Mouse (Mus musculus) liver, embryonic 13.5 days (tissue): Measurements from ENCODE around the gene 4930426L09Rik. TPM values are rescaled to one million over a fixed set of nuclear protein-coding genes. Genes with fewer than 3 reads are reported as not detected.

Experiments
- ATAC-seq: fragments of 200-750 bp; cut with Nextera tagmentation; 2 replicates; pipeline ENCODE4 v1.8.0; 2017; ENCODE audit warnings: low read depth, mild to moderate bottlenecking, moderate number of reproducible peaks, moderate library complexity
- DNase-seq: peaks from one replicate; pipeline ENCODE4 v3.0.0; 2022
- H3K27ac ChIP-seq: fragments of 300-500 bp; sonication (generic); 2 replicates; pipeline ENCODE4 v1.5.1; 2015; ENCODE audit warnings: moderate library complexity, mild to moderate bottlenecking, inconsistent platforms
- H3K27me3 ChIP-seq: fragments of 300-500 bp; sonication (generic); 2 replicates; pipeline ENCODE4 v1.6.1; 2015; ENCODE audit warnings: mild to moderate bottlenecking, inconsistent platforms
- H3K36me3 ChIP-seq: fragments of 300-500 bp; sonication (generic); 2 replicates; pipeline ENCODE4 v1.6.1; 2015; ENCODE audit warnings: mild to moderate bottlenecking, inconsistent platforms
- H3K4me1 ChIP-seq: fragments of 300-500 bp; sonication (generic); replicated peaks from 2 replicates; pipeline ENCODE4 v1.6.1; 2015; ENCODE audit warnings: inconsistent platforms
- H3K4me2 ChIP-seq: fragments of 300-500 bp; sonication (generic); 2 replicates; pipeline ENCODE4 v1.6.1; 2015; ENCODE audit warnings: inconsistent platforms, mild to moderate bottlenecking, moderate library complexity
- H3K4me3 ChIP-seq: fragments of 300-500 bp; sonication (generic); replicated peaks from 2 replicates; pipeline ENCODE4 v1.5.1; 2015; ENCODE audit warnings: mild to moderate bottlenecking, inconsistent platforms
- H3K9ac ChIP-seq: fragments of 300-500 bp; sonication (generic); 2 replicates; pipeline ENCODE4 v1.6.1; 2015; ENCODE audit warnings: mild to moderate bottlenecking, inconsistent platforms
- H3K9me3 ChIP-seq: fragments of 300-500 bp; sonication (generic); replicated peaks from 2 replicates; pipeline ENCODE4 v1.6.1; 2016; ENCODE audit warnings: inconsistent platforms
- WGBS: fragments of 180-500 bp; shearing (Covaris S2); methylation state at CpG from one replicate; pipeline ENCODE4 v1.1.7; 2015; ENCODE audit not compliant: insufficient replicate concordance; 5-methylcytosine and 5-hydroxymethylcytosine counted together
- polyA plus RNA-seq: library from polyadenylated mRNA; unstranded; fragments of >200 nt; fragmentation: Nextera tagmentation; extraction: Ambion mirVana; gene quantifications from 2 replicates; pipeline ENCODE4 v1.2.1, GENCODE M21; 2015

Gene 4930426L09Rik
- polyA plus RNA-seq, 1 experiment from 2014 or later, result 0.22 TPM

- peak overlapping the region; percentile 1; the same call in 1 of the 2 replicates for H3K27ac ChIP-seq
- H3K4me1 ChIP-seq, result peaks cover 90% of the 10 kb centered on the region
- ATAC-seq (no peak), DNase-seq (no peak)
- no peak overlapping the region for H3K4me2 ChIP-seq
- 78% methylated on average over 3 of the region's 3 CpGs for WGBS
- H3K36me3 ChIP-seq, result peaks cover 11% of the 10 kb centered on the region; the same call in 1 of the 2 replicates
- H3K4me3 ChIP-seq, result no peak overlapping the region
- no peak overlapping the region for H3K9ac ChIP-seq
- peaks cover 4% of the 10 kb centered on the region; the same call in 1 of the 2 replicates for H3K9me3 ChIP-seq
- H3K27me3 ChIP-seq, result no peaks in the 10 kb centered on the region
These were observed 26.6 kb upstream of the 4930426L09Rik start for GRCm38 (mm10) chr2:18971564-18971963.

GRCm38 (mm10) chr2:18974882-18975645, 23.1 kb upstream of the 4930426L09Rik start:
- Histone ChIP-seq H3K27ac (peak overlapping the region; percentile 37), H3K4me2 (no peak overlapping the region), H3K36me3 (peaks cover 11% of the 10 kb centered on the region; the same call in 1 of the 2 replicates), H3K27me3 (no peaks in the 10 kb centered on the region), H3K4me1 (peaks cover 83% of the 10 kb centered on the region), H3K4me3 (no peak overlapping the region), H3K9me3 (peaks cover 4% of the 10 kb centered on the region; the same call in 1 of the 2 replicates), H3K9ac (0 out of 2 replicates have a peak overlapping the region, but pooled peaks have one; percentile 6)
- 37% methylated on average over 4 of the region's 4 CpGs for WGBS
- no peak for DNase-seq
- ATAC-seq, result peak; percentile 72

- ATAC-seq, result no peak
- no peak for DNase-seq
- WGBS, result 67% methylated on average over 2 of the region's 2 CpGs
These were observed 22.0 kb upstream of the 4930426L09Rik start for GRCm38 (mm10) chr2:18976175-18976574.

GRCm38 (mm10) chr2:18977201-18977805, 20.8 kb upstream of the 4930426L09Rik start:
- DNase-seq (no peak), ATAC-seq (no peak)
- Histone ChIP-seq H3K4me2 (no peak overlapping the region), H3K4me1 (peaks cover 71% of the 10 kb centered on the region), H3K27ac (no peak overlapping the region; the same call in 1 of the 2 replicates), H3K4me3 (no peak overlapping the region), H3K27me3 (no peaks in the 10 kb centered on the region), H3K9me3 (peaks cover 4% of the 10 kb centered on the region; the same call in 1 of the 2 replicates), H3K36me3 (peaks cover 16% of the 10 kb centered on the region), H3K9ac (no peak overlapping the region)
- 58% methylated on average over 10 of the region's 10 CpGs for WGBS

More at GRCm38 (mm10) chr2:18976175-18976574, 22.0 kb upstream of the 4930426L09Rik start:
- H3K9me3 ChIP-seq, result peaks cover 4% of the 10 kb centered on the region; the same call in 1 of the 2 replicates
- H3K9ac ChIP-seq, result no peak overlapping the region
- no peak overlapping the region for H3K4me3 ChIP-seq
- H3K36me3 ChIP-seq, result peaks cover 11% of the 10 kb centered on the region; the same call in 1 of the 2 replicates
- no peaks in the 10 kb centered on the region for H3K27me3 ChIP-seq
- H3K4me2 ChIP-seq, result no peak overlapping the region
- H3K4me1 ChIP-seq, result peaks cover 79% of the 10 kb centered on the region
- peak overlapping the region; percentile 41; the same call in 1 of the 2 replicates for H3K27ac ChIP-seq

GRCm38 (mm10) chr2:18979046-18979445, 19.1 kb upstream of the 4930426L09Rik start:
- ATAC-seq (no peak), DNase-seq (no peak)
- 78% methylated on average over 4 of the region's 4 CpGs for WGBS
- Histone ChIP-seq H3K27me3 (no peaks in the 10 kb centered on the region), H3K4me3 (no peak overlapping the region), H3K36me3 (peaks cover 5% of the 10 kb centered on the region; the same call in 1 of the 2 replicates), H3K27ac (no peak overlapping the region), H3K4me2 (no peak overlapping the region), H3K4me1 (peaks cover 72% of the 10 kb centered on the region), H3K9me3 (no peaks in the 10 kb centered on the region), H3K9ac (no peak overlapping the region)

- ATAC-seq, result no peak
- Histone ChIP-seq H3K9ac (no peak overlapping the region), H3K27me3 (no peaks in the 10 kb centered on the region), H3K36me3 (peaks cover 10% of the 10 kb centered on the region), H3K4me3 (no peak overlapping the region), H3K4me1 (peaks cover 75% of the 10 kb centered on the region), H3K4me2 (no peak overlapping the region), H3K27ac (no peak overlapping the region), H3K9me3 (no peaks in the 10 kb centered on the region)
- WGBS, result 87% methylated on average over 7 of the region's 7 CpGs
- no peak for DNase-seq
These were observed 18.5 kb upstream of the 4930426L09Rik start for GRCm38 (mm10) chr2:18979675-18980074.

GRCm38 (mm10) chr2:18982581-18982980, 15.6 kb upstream of the 4930426L09Rik start:
- Histone ChIP-seq H3K36me3 (peaks cover 10% of the 10 kb centered on the region), H3K4me3 (no peak overlapping the region), H3K4me2 (no peak overlapping the region), H3K4me1 (peaks cover 57% of the 10 kb centered on the region), H3K27ac (no peak overlapping the region), H3K9me3 (no peaks in the 10 kb centered on the region), H3K27me3 (no peaks in the 10 kb centered on the region), H3K9ac (no peak overlapping the region)
- ATAC-seq (no peak), DNase-seq (no peak)
- 58% methylated on average over 6 of the region's 6 CpGs for WGBS

- Histone ChIP-seq H3K27me3 (no peaks in the 10 kb centered on the region), H3K36me3 (peaks cover 10% of the 10 kb centered on the region), H3K27ac (peak overlapping the region; percentile 10; the same call in 1 of the 2 replicates), H3K4me3 (no peak overlapping the region), H3K4me2 (no peak overlapping the region), H3K9ac (no peak overlapping the region), H3K4me1 (peaks cover 58% of the 10 kb centered on the region), H3K9me3 (no peaks in the 10 kb centered on the region)
- no peak for DNase-seq
- no peak for ATAC-seq
These were observed 14.6 kb upstream of the 4930426L09Rik start for GRCm38 (mm10) chr2:18983546-18983945.

- WGBS, result 78% methylated on average over 15 of the region's 15 CpGs
- Histone ChIP-seq H3K27me3 (no peaks in the 10 kb centered on the region), H3K9me3 (no peaks in the 10 kb centered on the region), H3K9ac (no peak overlapping the region), H3K27ac (0 out of 2 replicates have a peak overlapping the region, but pooled peaks have one; percentile 10), H3K4me1 (peaks cover 58% of the 10 kb centered on the region), H3K4me2 (no peak overlapping the region), H3K36me3 (peaks cover 10% of the 10 kb centered on the region), H3K4me3 (no peak overlapping the region)
- ATAC-seq (no peak; the same call in 1 of the 2 replicates), DNase-seq (no peak)
These were observed 13.9 kb upstream of the 4930426L09Rik start for GRCm38 (mm10) chr2:18984095-18984847.

- Histone ChIP-seq H3K27me3 (no peaks in the 10 kb centered on the region), H3K9ac (no peak overlapping the region), H3K4me3 (no peak overlapping the region), H3K27ac (no peak overlapping the region), H3K9me3 (no peaks in the 10 kb centered on the region), H3K4me2 (no peak overlapping the region), H3K4me1 (peaks cover 50% of the 10 kb centered on the region), H3K36me3 (peaks cover 10% of the 10 kb centered on the region)
- DNase-seq (no peak), ATAC-seq (no peak)
- WGBS, result 57% methylated on average over 3 of the region's 3 CpGs
These were observed 12.6 kb upstream of the 4930426L09Rik start for GRCm38 (mm10) chr2:18985506-18985905.

- DNase-seq (no peak), ATAC-seq (no peak)
- no peak overlapping the region for H3K4me2 ChIP-seq
- H3K27ac ChIP-seq, result no peak overlapping the region
- H3K27me3 ChIP-seq, result no peaks in the 10 kb centered on the region
- H3K4me1 ChIP-seq, result peaks cover 59% of the 10 kb centered on the region
- no peaks in the 10 kb centered on the region for H3K9me3 ChIP-seq
- H3K9ac ChIP-seq, result no peak overlapping the region
- H3K36me3 ChIP-seq, result peaks cover 8% of the 10 kb centered on the region; the same call in 1 of the 2 replicates
- WGBS, result 57% methylated on average over 3 of the region's 3 CpGs
- no peak overlapping the region for H3K4me3 ChIP-seq
These were observed 9.3 kb upstream of the 4930426L09Rik start for GRCm38 (mm10) chr2:18988885-18989284.
